Mouse (Mus musculus) heart, postnatal 14 days (tissue): ENCODE data around the gene Wnt8b. TPM values are rescaled to one million over a fixed set of nuclear protein-coding genes. Genes with fewer than 3 reads are reported as not detected.

Experiments
- DNase-seq, 2 experiments: peaks; one replicate each; pipeline ENCODE4 v3.0.0; 2021 to 2022
- intact Hi-C: fragments of 180-260 bp; cut with DNase I; formaldehyde crosslinking; loops from one replicate; pipeline ENCODE4 v1.15.1; 2025
- total RNA-seq, 2 experiments: library from RNA; stranded (reverse); gene quantifications; 2 replicates each; pipeline ENCODE4 v1.2.3; 2021

Wnt8b gene
- total RNA-seq, 2 experiments from 2014 or later = not detected

- no peak for DNase-seq
- intact Hi-C loops = no loop called here
These were observed 61.2 kb downstream of the Wnt8b start for GRCm38 (mm10) chr19:44554490-44554860.

GRCm38 (mm10) chr19:44554861-44555590 lies 61.8 kb downstream of the Wnt8b start, which contains the start of gene Ndufb8:
Gene Ndufb8 (minus strand): TSS chr19:44555440.
- intact Hi-C loops = no loop called here
- DNase-seq = peak; percentile 95 to 98

GRCm38 (mm10) chr19:44562652-44563206 lies 69.5 kb downstream of the Wnt8b start, which contains the start of gene Hif1an:
Gene Hif1an (plus strand): TSS chr19:44562850.
- intact Hi-C loops = no loop called here
- peak; percentile 93 to 97 for DNase-seq

Other genes starting within 250 kb of the Wnt8b start
- 10 to 100 TPM; 24.8 to 27.2 TPM for gene Scd2, start 199.8 kb upstream of the Wnt8b start, total RNA-seq
- 10 to 100 TPM; 13.1 to 14.0 TPM for gene Scd4, start 160.4 kb upstream of the Wnt8b start, total RNA-seq
- gene Scd1, start 85.6 kb upstream of the Wnt8b start, total RNA-seq = 10 to 100 TPM; 14.7 to 32.9 TPM
- gene Sec31b, start 52.4 kb downstream of the Wnt8b start, total RNA-seq = 1 to 10 TPM; 4.7 to 5.2 TPM
- not detected for gene Gm20538, start 59.4 kb downstream of the Wnt8b start, total RNA-seq
- gene Ndufb8, start 62.0 kb downstream of the Wnt8b start, total RNA-seq = 1,000 to 10,000 TPM; 1,711 to 1,762 TPM
- 10 to 100 TPM; 51.8 to 53.5 TPM for gene Hif1an, start 69.4 kb downstream of the Wnt8b start, total RNA-seq